Mouse (Mus musculus) spleen, postnatal 36 days (tissue): ENCODE results near the gene Eml6.

ENCODE experiments used
- DNase-seq, 2 experiments: peaks; one replicate each; pipeline ENCODE4 v3.0.0; 2022; ENCODE audit warnings: low spot score in 2 of 2, mixed read lengths in 1 of 2

Gene Eml6

DNA sequence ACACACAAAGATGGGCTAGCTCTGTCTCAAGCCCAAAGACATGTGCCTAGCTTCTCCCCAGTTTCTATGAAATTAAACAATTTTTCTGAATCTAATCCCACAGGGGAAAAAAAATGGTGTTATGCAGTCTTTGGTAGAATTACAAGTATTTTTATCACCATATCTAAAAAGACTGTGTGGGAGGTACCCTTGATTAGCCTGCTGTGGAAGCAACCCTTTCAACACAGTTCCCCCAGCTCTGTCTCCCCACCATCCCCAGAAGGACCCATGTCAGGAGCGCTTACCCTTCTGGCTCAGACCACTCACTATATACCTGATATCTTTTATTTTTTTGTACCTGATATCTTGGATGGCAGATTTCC, 276.4 kb downstream of the Eml6 start:
- no peak for DNase-seq

DNA sequence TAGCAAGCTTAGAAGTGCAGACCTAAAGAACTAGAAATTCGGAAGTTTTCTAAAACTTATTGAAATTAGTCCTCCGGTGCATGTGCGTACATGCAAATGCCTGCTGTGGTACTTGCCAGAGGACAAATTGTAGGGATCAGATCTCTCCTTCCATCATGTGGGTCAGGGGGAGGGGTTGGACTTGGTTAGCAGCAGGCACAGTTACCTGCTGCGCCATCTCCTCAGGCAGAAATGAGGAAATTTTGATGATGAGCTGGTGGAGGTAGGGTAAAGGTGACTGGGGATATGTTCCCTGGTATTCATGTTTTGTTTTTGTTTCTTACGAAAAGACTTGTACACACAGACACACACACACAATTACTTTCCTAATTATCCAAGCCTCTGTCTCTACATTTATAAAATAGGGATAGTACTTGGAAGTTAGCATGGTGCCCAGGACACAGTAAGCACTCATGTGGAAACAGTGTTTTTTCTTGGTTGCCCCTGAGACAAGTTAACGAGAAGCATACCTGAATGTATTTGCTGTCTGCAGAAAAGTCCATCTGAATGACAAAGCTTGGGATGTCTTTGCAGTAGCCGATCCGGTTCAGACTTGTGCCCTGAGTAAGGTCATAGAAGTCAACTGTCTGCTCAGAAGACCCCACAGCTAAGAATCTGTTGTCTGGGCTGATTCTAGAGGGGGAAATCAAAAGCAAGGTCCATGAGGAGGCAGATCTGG, 276.9 kb downstream of the Eml6 start:
- DNase-seq = no peak

DNA sequence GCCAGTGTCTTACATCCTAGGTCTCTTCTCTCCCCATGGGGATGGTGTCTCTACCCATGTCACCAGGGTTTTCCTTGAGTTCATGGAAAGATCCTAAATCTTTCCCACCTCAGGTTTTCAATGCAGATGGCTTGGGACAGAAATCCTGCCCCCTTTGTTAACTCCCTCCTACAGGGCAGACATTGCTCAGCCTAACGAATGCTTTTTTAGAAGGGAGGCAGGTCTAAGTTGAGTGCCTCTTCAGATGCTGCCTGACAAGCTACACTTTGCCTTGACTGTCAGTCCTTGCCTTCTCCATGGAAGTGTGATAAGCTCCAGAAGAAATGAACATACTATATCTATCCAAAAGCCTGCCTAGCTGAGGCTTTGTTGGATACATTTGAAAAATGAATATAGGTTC, 278.0 kb downstream of the Eml6 start:
- DNase-seq = no peak

DNA sequence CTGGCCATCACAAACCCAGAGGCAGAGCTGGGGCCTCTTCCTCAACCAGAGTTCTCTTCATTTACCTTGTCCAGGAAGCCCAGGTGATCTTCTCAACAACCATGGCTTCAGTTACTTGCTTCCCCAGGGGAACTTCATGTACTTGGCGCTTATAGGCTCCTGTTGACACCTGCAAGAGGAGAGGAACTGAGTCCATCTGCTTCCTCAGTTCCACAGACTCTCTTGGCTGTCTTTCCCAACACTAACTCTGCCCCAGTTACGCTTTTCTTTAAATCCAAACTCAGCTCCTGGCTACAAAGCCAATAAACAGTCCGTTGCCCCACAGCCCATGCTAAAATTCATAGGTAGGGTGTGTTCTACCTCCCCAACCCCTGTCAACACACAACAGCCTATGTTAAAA, 278.5 kb downstream of the Eml6 start:
- DNase-seq = no peak

GRCm38 (mm10) chr11:29746203-29746602, 279.6 kb downstream of the Eml6 start:
- no peak for DNase-seq

DNA sequence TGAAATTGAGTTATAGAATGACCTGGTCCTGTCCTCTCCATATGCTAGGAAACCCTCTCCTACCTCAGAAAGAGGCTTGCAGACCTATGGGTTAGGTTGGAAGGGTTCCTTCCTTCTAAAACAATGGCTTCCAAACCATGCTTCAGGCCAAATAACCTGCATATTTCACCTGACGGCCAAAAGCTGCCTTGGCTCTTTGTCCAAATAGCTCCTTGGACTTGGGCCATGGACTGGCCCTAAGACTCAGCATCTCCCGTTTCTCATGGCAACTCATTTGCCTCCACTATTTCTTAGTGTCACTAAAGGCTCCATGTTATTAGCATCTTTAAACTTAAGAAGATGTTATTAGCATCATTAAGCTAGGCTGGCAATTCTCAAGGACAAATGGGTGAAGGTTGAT, 280.3 kb downstream of the Eml6 start:
- no peak for DNase-seq

DNA sequence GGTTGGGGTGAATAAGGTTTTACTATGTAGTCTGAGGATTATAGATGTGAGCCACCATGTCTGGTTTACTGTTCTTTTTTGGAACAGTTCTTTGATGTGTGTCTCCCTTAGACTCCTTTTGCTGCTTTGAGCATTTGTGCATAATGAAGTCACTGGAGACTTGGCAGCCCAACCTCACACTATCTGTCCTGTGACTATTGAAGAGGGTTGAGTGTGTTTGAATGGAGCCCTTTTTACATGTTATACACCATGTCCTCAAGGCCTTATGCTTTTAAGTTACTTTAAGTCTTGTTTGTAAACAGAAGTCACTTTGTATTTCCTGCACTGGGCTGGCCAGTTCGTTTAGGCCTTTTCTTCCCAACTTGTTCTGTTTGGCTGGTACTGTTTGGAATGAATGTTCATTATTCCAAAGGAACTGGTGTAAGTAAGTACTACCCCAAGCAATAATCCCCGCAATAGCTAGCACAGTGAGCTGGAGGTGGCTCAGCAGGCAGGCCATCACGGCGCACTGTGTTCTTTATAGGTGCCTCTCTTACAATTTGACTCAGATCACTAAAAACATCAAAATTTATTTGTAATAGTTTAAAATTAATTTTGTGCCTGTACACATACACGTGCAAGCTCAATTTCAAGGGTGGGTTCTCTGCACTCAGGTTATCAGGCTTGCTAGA, 280.9 kb downstream of the Eml6 start:
- no peak for DNase-seq

GRCm38 (mm10) chr11:29739752-29740151, 286.1 kb downstream of the Eml6 start:
- no peak for DNase-seq

GRCm38 (mm10) chr11:29727901-29728300, 297.9 kb downstream of the Eml6 start:
- no peak for DNase-seq

GRCm38 (mm10) chr11:29725610-29726009, 300.2 kb downstream of the Eml6 start:
- DNase-seq = no peak

DNA sequence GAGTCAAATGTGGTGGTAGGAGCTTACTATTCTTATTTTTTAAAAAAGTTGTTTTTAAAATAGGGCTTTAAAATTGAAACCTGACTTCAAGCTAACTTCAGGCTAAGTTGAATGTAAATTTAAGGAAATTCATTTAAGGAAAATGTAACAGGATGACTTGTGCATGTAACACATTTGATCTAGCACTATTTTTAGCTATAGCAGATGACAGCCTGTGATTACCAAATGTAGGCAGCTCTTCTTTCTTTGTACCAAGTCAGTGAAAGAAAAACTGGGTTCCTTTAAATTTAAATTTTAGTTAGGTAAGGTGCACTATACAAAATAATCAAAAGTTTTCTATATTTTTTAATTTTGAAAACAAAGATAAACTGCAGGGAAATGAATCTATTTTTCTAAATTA, 300.7 kb downstream of the Eml6 start:
- DNase-seq = no peak

- no peak for DNase-seq
Measured at GRCm38 (mm10) chr11:29724213-29724612, 301.6 kb downstream of the Eml6 start.

DNA sequence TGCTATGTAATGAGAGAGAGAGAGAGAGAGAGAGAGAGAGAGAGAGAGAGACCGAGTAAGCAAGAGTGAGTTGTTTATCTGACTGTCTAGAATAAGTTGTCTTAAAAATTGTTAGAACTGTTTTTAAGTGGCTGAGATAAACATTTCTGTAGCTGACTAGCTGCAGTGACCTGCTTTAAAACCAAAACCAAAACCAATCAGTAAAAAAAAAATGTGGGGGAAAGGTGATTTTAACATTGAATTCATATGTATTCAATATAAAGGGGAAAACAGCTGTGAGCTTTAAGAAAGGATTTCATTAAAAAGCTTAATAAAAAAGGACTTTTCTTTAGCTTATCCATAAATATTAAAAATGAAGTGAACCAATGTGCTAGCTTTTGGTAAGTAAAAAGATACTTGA, 306.2 kb downstream of the Eml6 start:
- no peak for DNase-seq

- no peak for DNase-seq
Measured at GRCm38 (mm10) chr11:29718541-29718940, 307.3 kb downstream of the Eml6 start.

- DNase-seq = no peak
Measured at GRCm38 (mm10) chr11:29715499-29715898, 310.3 kb downstream of the Eml6 start.

- no peak for DNase-seq
Measured at GRCm38 (mm10) chr11:29714789-29715188, 311.0 kb downstream of the Eml6 start.

DNA sequence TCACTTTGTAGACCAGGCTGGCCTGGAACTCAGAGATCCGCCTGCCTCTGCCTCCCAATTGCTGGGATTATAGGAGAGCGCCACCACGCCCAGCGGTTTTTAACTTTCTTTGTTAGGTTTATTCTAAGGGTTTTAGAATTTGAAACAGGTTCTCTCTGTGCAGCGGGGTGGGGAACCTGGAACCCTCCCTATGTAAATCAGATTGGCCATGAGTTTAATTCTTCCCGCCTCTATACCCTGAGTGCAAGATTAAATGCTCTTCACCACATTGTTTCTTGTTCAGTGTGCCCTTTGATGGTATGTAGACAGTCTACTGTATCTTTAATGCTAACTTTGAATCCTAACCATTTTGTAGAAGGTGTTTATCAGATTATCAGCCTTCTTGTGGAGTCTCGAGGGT, 311.7 kb downstream of the Eml6 start:
- DNase-seq = no peak

GRCm38 (mm10) chr11:29709512-29709911, 316.3 kb downstream of the Eml6 start:
- DNase-seq = no peak

GRCm38 (mm10) chr11:29706845-29707244, 319.0 kb downstream of the Eml6 start:
- no peak for DNase-seq

GRCm38 (mm10) chr11:29705263-29705662, 320.6 kb downstream of the Eml6 start:
- DNase-seq = peak; percentile 5 to 22

DNA sequence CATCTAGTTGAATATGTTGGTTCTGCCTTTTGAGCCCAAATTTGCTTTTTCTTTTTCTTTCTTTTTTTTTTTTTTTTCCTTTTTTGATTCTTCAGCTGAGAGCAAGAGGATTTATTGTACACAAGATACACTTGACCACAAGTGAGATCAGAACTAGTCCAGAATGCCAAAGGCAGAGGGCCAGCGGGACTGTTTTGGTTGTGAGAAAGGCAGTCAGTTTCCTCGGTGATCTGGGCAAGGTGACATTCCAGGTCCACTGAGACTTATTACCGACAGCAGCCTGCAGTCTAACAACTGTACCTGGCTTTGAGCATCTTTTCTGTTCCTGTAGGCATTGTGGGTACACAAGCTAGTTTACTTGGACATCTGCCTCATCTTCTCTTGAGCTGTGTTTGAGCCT, 323.1 kb downstream of the Eml6 start:
- DNase-seq = no peak

- DNase-seq = no peak
Measured at GRCm38 (mm10) chr11:29694754-29695153, 331.1 kb downstream of the Eml6 start.

GRCm38 (mm10) chr11:29693576-29694410, 332.0 kb downstream of the Eml6 start:
- DNase-seq = peak; percentile 86 to 89
